Mouse (Mus musculus): ENCODE measurements around the gene Gm11595.
"Not testable (repeated sequence)": the region's sequence is repeated elsewhere in the genome, so short reads cannot be mapped to it uniquely, and the experiment has no call there.

GRCm38 (mm10) chr11:99772813-99773212 is at the start of gene Gm11595:
- not testable (repeated sequence) for TF ChIP-seq CTCF, EP300 (IDR thresholded peaks at IDR 0.05; ENCODE audit: low read depth)
